Mouse (Mus musculus) gastrocnemius, adult 2 months (tissue): ENCODE data around the gene Fam205c. TPM values are rescaled to one million over a fixed set of nuclear protein-coding genes. Genes with fewer than 3 reads are reported as not detected.
A peak's percentile ranks its signal among the peaks of the same experiment; 100 is the strongest.
"Not testable (repeated sequence)": the region's sequence is repeated elsewhere in the genome, so short reads cannot be mapped to it uniquely, and the experiment has no call there.

ENCODE experiments used
- DNase-seq: peaks from one replicate; pipeline ENCODE4 v3.0.0; 2022
- H3K27ac ChIP-seq: fragments of 200-600 bp; 2 replicates; pipeline ENCODE4 v1.8.1; 2022; ENCODE audit warnings: mild to moderate bottlenecking
- H3K4me3 ChIP-seq: fragments of 200-600 bp; 2 replicates; pipeline ENCODE4 v1.8.1; 2022; ENCODE audit warnings: mild to moderate bottlenecking, moderate library complexity
- CTCF ChIP-seq: fragments of 200-600 bp; IDR thresholded peaks from 2 replicates; pipeline ENCODE4 v1.8.1; 2022; ENCODE audit warnings: antibody characterized with exemption, mild to moderate bottlenecking, moderate library complexity
- intact Hi-C: fragments of 180-260 bp; cut with DNase I; formaldehyde crosslinking; loops from one replicate; pipeline ENCODE4 v1.15.1; 2025
- total RNA-seq, 2 experiments: library from RNA; stranded (reverse); gene quantifications; 2 replicates each; pipeline ENCODE4 v1.2.3; 2021

The Fam205c gene
- total RNA-seq, 2 experiments from 2014 or later: 0.38 to 0.89 TPM

DNA sequence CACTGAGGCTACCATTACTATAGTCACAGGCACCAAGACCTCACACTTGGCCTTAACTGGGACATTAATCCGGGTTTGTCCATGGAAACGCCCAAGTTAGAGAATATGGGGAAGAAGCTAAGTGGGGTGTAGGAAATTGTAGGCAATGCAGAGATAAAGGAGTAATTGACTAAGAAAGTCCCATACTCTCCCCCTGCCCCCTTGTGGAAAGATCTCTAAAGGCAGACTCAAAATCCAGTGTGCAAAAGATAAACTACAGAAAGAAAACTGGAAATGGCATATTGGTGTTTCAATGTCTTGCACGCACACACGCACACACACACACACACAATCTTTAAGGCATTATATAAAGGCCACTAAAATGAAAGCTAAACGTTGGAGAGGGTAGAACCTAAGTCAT is 3.3 kb downstream of the Fam205c start:
- DNase-seq: no peak
- no peak overlapping the region for H3K4me3 ChIP-seq
- intact Hi-C loops: no loop called here
- no peak overlapping the region for H3K27ac ChIP-seq
- TF ChIP-seq CTCF: peak; percentile 40

DNA sequence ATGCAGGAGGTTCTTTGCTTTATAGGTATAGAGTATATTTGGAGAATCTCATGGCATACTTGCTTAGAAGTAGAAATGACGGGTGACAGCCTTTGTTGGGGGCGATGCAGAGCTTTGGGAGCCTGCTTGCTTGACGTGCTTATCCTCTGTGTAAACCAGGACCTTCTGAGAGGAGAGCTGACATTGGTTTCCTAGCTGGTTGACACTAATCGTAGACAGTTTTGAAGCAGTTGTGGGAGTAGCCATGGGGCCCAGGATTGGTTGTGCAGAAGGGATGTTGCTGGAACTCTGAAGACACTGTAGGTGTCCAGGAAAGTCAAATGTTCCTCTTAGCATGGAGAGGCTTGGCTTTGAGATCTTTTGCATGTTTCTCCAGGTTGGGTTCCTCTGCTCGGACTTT is 5.8 kb downstream of the Fam205c start:
- Histone ChIP-seq H3K27ac (no peak overlapping the region), H3K4me3 (no peak overlapping the region)
- intact Hi-C loops: no loop called here
- DNase-seq: no peak
- TF ChIP-seq CTCF: no peak

DNA sequence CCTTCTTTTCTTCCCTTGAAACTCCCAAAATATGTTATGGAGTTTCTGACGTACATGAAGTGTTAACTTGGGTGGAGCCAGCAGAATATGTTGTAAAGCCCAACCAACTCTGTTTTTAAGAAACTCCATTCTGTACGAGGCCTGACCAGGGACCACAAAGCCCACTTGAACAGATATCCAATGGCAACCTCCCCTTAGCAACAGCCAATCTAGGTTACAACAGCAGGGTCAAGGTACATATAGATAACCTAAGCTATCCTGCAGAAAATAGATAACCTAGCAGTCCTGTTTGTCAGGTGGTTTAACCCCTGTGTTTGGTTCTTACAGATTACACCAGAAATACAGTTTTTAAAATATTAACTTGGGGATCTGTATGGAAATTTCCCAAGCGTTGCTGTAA is 6.6 kb downstream of the Fam205c start:
- Histone ChIP-seq H3K27ac (no peak overlapping the region), H3K4me3 (no peak overlapping the region)
- intact Hi-C loops: no loop called here
- no peak for TF ChIP-seq CTCF
- DNase-seq: no peak

DNA sequence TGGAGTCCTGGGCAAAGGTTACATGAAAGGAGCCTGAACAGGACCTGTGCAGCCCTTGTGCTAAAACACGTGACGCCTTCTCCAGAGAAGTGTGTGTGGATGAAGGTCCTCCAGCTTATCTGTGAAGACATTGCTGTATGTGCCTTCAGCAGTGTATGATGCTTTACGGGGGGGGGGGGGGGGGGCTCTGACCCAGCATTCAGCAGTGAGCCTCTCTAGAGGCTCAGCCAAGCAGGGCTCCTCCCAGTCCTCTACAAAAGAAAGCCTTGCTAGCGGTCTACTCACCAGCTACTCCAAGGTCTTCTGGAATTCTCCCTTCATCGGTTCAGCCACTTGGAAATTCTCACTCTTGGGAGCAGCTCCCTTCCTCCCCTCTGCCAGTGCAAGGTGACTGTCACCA is 10.5 kb downstream of the Fam205c start:
- H3K4me3 ChIP-seq, H3K27ac ChIP-seq, DNase-seq, intact Hi-C loops: not testable (repeated sequence)

DNA sequence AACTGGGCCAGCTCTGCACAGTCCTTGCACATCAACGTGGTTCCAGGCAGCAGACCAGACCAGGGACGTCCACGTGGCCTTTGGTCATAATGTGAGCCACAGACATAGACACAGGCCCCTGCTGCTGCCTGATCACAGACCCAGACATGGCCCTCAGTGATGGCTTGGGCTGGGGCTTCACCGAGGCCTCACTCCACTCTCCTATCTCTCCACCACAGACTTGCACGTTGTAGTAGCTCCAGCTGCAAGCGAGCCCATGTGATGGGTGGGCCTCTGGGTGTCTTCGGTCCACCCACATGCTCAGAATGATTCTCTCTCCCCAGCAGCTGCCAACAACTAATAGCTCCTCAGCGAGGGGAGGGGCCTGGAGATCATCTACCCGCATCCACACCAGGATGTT is 13.6 kb downstream of the Fam205c start:
- H3K4me3 ChIP-seq, DNase-seq, H3K27ac ChIP-seq, intact Hi-C loops: not testable (repeated sequence)

DNA sequence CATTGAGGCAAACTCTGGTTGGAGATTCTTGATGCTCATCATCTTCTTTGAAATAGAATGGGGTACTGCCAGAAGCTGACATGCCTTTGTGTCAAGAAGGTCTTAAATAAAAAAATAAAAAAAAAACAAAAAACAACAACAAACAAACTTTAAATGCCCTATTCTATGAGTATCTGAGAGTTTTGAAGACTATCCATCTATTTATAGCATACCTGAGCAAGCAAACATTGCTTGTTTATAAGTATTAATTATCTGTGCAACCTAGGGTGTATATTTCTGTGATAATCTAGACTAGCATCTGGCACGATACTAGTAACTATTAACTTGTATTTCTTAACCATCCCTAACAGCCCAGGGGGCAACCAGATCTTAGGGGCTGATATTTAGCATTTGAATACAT is 17.4 kb downstream of the Fam205c start, which contains the start of gene Gm12394:
Gm12394 (minus strand) TSS at position 101 of the 400 bp plus-strand sequence.
- intact Hi-C loops, H3K27ac ChIP-seq, DNase-seq, H3K4me3 ChIP-seq: not testable (repeated sequence)

DNA sequence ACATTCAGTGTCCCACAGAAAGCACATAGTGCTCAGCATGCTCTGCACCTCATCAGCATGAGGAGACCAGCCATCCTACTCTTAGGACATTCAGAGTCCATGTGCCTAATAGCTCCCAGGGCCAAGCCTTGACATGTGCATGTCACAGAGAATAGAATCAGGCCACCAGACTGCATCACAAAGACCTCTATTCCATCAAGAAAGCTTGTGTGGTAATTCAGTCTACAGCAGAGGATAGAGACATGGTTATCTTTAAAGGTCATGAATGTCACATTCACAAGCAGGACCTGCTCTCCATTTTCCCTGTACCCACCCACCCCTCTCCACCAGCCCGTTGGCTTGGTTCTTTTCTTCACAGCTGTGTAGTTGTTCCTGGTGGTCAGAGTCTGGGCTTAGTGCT is 20.2 kb downstream of the Fam205c start, which contains the start of gene Fam205a1:
Fam205a1 (minus strand) TSS at position 101 of the 400 bp plus-strand sequence.
- H3K4me3 ChIP-seq, DNase-seq, intact Hi-C loops, H3K27ac ChIP-seq: not testable (repeated sequence)

Other genes starting within 250 kb of the Fam205c start
- gene Gm2564, start 244.5 kb downstream of the Fam205c start, total RNA-seq: 10 to 100 TPM in 1 of 2 experiments, 1 to 10 TPM in 1; 8.5 to 12.5 TPM
- gene Ccl27b, start 219.0 kb downstream of the Fam205c start, total RNA-seq: not detected
- under 1 TPM in 1 of 2 experiments, not detected in 1; 0.25 TPM for gene Il11ra2, start 212.3 kb downstream of the Fam205c start, total RNA-seq
- under 1 TPM in 1 of 2 experiments, not detected in 1; 0.95 TPM for gene 4930578G10Rik, start 138.7 kb downstream of the Fam205c start, total RNA-seq
- gene Ccl19, start 117.7 kb downstream of the Fam205c start, total RNA-seq: not detected
- gene Ccl21a, start 100.2 kb downstream of the Fam205c start, total RNA-seq: 10 to 100 TPM in 1 of 2 experiments, 1 to 10 TPM in 1; 7.5 to 13.2 TPM
- gene Fam205a1, start 20.3 kb downstream of the Fam205c start, total RNA-seq: not detected
- not detected for gene Gm12394, start 17.5 kb downstream of the Fam205c start, total RNA-seq
- 1 to 10 TPM in 1 of 2 experiments, under 1 TPM in 1; 0.41 to 1.3 TPM for gene Phf24, start 42.4 kb upstream of the Fam205c start, total RNA-seq
- gene Dnajb5, start 75.6 kb upstream of the Fam205c start, total RNA-seq: 100 to 1,000 TPM; 178 to 216 TPM
- gene 1700022I11Rik, start 95.4 kb upstream of the Fam205c start, total RNA-seq: not detected
- gene Vcp, start 126.3 kb upstream of the Fam205c start, total RNA-seq: 100 to 1,000 TPM; 229 to 272 TPM
- 1 to 10 TPM in 1 of 2 experiments, under 1 TPM in 1; 0.84 to 1.2 TPM for gene Fancg, start 136.3 kb upstream of the Fam205c start, total RNA-seq
- 10 to 100 TPM in 1 of 2 experiments, 1 to 10 TPM in 1; 4.9 to 10.2 TPM for gene Pigo, start 151.6 kb upstream of the Fam205c start, total RNA-seq
- gene Stoml2, start 157.5 kb upstream of the Fam205c start, total RNA-seq: 100 to 1,000 TPM in 1 of 2 experiments, 10 to 100 TPM in 1; 87.5 to 108 TPM
- 10 to 100 TPM; 21.1 to 24.5 TPM for gene Fam214b, start 172.0 kb upstream of the Fam205c start, total RNA-seq
- gene Unc13b, start 184.7 kb upstream of the Fam205c start, total RNA-seq: 1 to 10 TPM; 2.1 to 2.9 TPM